ENCODE assay signal across 21 mouse cellular contexts in genomic region chr11:18904285-18904684, GRCm38 (mm10).
"Had no signal": no experiment of that assay in that cellular context is flagged by ENCODE, and none has a peak within 500 bp of the region (broad histone marks: within the 10 kb centered on the region; RNA-seq: fewer than 3 reads in every experiment).

No protein-coding gene starts in this region.

- DNase-seq: kidney, adult 2 months; kidney, postnatal 25 days; layer of hippocampus, adult 9-11 months; lung, adult 18-20 months; lung, postnatal 10 days; lung, postnatal 36 days; right cerebral cortex, adult 18-20 months; right cerebral cortex, postnatal 14 days; right cerebral cortex, postnatal 4 days; thymus, postnatal 25 days had no signal

- ATAC-seq: intestine, postnatal 0 days; midbrain, embryonic 15.5 days had no signal

- H3K4me1 ChIP-seq: limb, embryonic 13.5 days; midbrain, embryonic 15.5 days had no signal

- H3K36me3 ChIP-seq: limb, embryonic 13.5 days; midbrain, embryonic 12.5 days; midbrain, embryonic 15.5 days had no signal

- H3K4me2 ChIP-seq: limb, embryonic 13.5 days; lung, embryonic 15.5 days; midbrain, embryonic 12.5 days; midbrain, embryonic 15.5 days; neural tube, embryonic 12.5 days; neural tube, embryonic 15.5 days had no signal

- H3K27ac ChIP-seq: kidney, postnatal 0 days; layer of hippocampus, adult 2 months; limb, embryonic 10.5 days; limb, embryonic 13.5 days; lung, embryonic 15.5 days; midbrain, embryonic 12.5 days; midbrain, embryonic 15.5 days; neural tube, embryonic 12.5 days; neural tube, embryonic 15.5 days; stomach, postnatal 0 days had no signal

- H3K9ac ChIP-seq: limb, embryonic 13.5 days; lung, embryonic 15.5 days; midbrain, embryonic 12.5 days; midbrain, embryonic 15.5 days; neural tube, embryonic 12.5 days; neural tube, embryonic 15.5 days had no signal

- H3K4me3 ChIP-seq: layer of hippocampus, adult 2 months; limb, embryonic 10.5 days; limb, embryonic 13.5 days; lung, embryonic 15.5 days; midbrain, embryonic 12.5 days; midbrain, embryonic 15.5 days; neural tube, embryonic 12.5 days; neural tube, embryonic 15.5 days had no signal

- H3K27me3 ChIP-seq: lung, embryonic 15.5 days; midbrain, embryonic 12.5 days; midbrain, embryonic 15.5 days; neural tube, embryonic 12.5 days; neural tube, embryonic 15.5 days had no signal

- H3K9me3 ChIP-seq: limb, embryonic 10.5 days; limb, embryonic 13.5 days; lung, embryonic 15.5 days; midbrain, embryonic 12.5 days; midbrain, embryonic 15.5 days; neural tube, embryonic 12.5 days; neural tube, embryonic 15.5 days had no signal
